Mouse (Mus musculus): ENCODE results near the gene Arsj. TPM values are rescaled to one million over a fixed set of nuclear protein-coding genes. Genes with fewer than 3 reads are reported as not detected.

The Arsj gene
- polyA plus RNA-seq, 1 experiment, result not detected

DNA sequence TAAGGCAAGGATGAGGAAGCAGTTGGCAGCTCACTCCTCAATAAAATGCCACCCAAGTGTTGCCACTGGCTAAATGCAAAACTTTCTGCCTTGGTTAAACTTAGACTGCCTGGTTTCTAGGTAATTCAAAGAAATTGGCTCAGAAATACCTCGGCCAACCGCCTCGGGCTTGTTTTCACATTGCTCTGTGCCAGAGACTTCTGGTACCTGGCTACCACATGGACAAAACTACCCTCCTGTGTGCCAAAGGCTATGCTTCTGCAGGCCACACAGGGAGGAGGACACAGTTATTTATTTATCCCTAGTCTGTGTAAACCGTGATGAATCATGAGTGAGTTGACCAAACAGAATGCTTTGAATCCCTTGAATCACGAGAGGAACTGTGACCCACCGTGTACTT, 75.8 kb downstream of the Arsj start:
- 85% methylated on average over 6 of the region's 6 CpGs for WGBS
- TF ChIP-seq POLR2A (IDR thresholded peaks at IDR 0.05; ENCODE audit: borderline replicate concordance, control insufficient read depth, low read depth, low read length) (no peak), CTCF (IDR thresholded peaks at IDR 0.05; ENCODE audit: control insufficient read depth, insufficient read depth, low read length) (no peak)

DNA sequence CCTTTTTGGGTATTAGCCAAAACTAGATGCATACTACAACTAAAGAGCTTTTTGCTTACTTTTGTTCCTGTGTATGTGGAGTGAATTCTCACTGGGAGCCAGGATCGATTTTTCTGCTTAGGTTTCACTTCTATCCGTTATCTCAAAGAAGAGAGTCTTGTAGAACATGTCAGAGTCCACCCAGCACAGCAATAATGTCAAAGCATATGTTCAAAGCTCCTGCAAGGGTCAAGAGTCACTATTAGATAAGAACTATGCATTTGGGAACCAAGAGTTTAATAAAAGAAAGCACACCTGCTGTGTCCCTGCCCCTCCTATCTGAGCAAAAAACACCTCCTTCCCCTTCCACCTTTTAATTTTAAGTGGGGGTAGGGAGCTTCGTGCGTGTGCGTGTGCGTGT, 85.6 kb downstream of the Arsj start:
- TF ChIP-seq CTCF (IDR thresholded peaks at IDR 0.05; ENCODE audit: control insufficient read depth, insufficient read depth, low read length) (no peak), POLR2A (IDR thresholded peaks at IDR 0.05; ENCODE audit: borderline replicate concordance, control insufficient read depth, low read depth, low read length) (no peak)
- Histone ChIP-seq H3K4me3 (replicated peaks; ENCODE audit: control insufficient read depth, low read depth, low read length) (no peak overlapping the region), H3K27ac (ENCODE audit: control insufficient read depth, insufficient read depth, low read depth, low read length, poor library complexity) (no peak overlapping the region), H3K4me1 (ENCODE audit: control insufficient read depth, insufficient read depth, low read length) (no peaks in the 10 kb centered on the region)
- WGBS, result 64% methylated on average over 6 of the region's 6 CpGs

More for the DNA sequence above, 75.8 kb downstream of the Arsj start:
- Histone ChIP-seq H3K4me3 (replicated peaks; ENCODE audit: control insufficient read depth, low read depth, low read length) (no peak overlapping the region), H3K4me1 (ENCODE audit: control insufficient read depth, insufficient read depth, low read length) (no peaks in the 10 kb centered on the region), H3K27ac (ENCODE audit: control insufficient read depth, insufficient read depth, low read depth, low read length, poor library complexity) (no peak overlapping the region)

DNA sequence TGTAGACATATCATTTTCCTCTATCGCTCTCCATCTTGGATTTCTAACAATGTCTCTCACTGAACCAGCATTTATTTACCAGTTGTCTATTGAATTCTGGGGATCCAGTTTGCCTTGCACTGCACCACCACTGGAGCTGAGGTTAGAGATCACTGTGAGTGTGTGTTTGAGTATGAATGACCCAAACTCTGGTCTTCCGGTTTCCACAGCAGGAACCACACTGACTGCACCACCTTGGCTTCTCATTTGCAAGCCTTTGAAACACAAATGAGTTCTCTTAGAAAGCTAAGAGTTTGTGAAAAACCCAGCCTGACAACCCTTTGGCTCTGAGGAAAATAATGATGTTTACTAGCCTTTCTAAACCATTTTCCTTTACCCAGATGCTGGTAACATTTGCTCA, 86.0 kb downstream of the Arsj start:
- H3K4me3 ChIP-seq (replicated peaks; ENCODE audit: control insufficient read depth, low read depth, low read length), result no peak overlapping the region
- no peak for TF ChIP-seq CTCF (IDR thresholded peaks at IDR 0.05; ENCODE audit: control insufficient read depth, insufficient read depth, low read length)
- no peak for TF ChIP-seq POLR2A (IDR thresholded peaks at IDR 0.05; ENCODE audit: borderline replicate concordance, control insufficient read depth, low read depth, low read length)
- no peaks in the 10 kb centered on the region for H3K4me1 ChIP-seq (ENCODE audit: control insufficient read depth, insufficient read depth, low read length)
- H3K27ac ChIP-seq (ENCODE audit: control insufficient read depth, insufficient read depth, low read depth, low read length, poor library complexity), result no peak overlapping the region
- WGBS, result 79% methylated on average over 2 of the region's 2 CpGs

DNA sequence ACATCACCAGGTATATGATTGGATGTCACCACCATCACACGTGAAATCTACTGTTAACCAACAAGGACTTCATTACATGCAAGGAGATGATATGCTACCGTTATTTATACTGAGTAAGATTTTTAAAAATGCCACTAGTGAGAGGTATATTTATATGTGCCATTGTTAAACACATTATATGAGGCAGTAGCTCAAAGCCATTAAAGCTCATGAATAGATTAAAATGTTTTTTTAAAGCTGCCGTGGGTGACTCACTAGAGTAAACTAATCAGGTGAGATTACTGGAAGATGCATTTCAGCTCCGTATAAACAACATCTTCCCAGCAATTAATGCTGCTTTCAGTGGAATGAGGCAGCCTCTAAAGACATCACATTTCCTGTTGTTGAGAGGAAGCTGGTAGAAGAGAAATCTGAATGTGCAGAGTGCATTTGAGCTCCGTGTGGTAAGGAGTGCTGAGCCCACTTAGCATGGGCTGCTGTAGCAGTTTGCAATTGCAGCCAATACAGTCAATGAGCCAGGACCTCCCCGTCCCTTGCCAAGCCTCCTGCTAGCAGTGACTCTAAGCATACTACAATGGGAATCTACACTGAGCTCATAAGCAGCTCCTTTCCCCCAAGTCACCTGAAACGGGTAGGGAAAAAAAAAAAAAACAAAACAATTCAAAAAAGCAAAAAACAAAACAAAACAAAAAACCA, 92.5 kb downstream of the Arsj start:
- H3K4me3 ChIP-seq (replicated peaks; ENCODE audit: control insufficient read depth, low read depth, low read length), result no peak overlapping the region
- H3K27ac ChIP-seq (ENCODE audit: control insufficient read depth, insufficient read depth, low read depth, low read length, poor library complexity), result no peak overlapping the region
- H3K4me1 ChIP-seq (ENCODE audit: control insufficient read depth, insufficient read depth, low read length), result no peaks in the 10 kb centered on the region
- 63% methylated on average over 7 of the region's 7 CpGs for WGBS
- TF ChIP-seq POLR2A (IDR thresholded peaks at IDR 0.05; ENCODE audit: borderline replicate concordance, control insufficient read depth, low read depth, low read length) (no peak), CTCF (IDR thresholded peaks at IDR 0.05; ENCODE audit: control insufficient read depth, insufficient read depth, low read length) (no peak)

DNA sequence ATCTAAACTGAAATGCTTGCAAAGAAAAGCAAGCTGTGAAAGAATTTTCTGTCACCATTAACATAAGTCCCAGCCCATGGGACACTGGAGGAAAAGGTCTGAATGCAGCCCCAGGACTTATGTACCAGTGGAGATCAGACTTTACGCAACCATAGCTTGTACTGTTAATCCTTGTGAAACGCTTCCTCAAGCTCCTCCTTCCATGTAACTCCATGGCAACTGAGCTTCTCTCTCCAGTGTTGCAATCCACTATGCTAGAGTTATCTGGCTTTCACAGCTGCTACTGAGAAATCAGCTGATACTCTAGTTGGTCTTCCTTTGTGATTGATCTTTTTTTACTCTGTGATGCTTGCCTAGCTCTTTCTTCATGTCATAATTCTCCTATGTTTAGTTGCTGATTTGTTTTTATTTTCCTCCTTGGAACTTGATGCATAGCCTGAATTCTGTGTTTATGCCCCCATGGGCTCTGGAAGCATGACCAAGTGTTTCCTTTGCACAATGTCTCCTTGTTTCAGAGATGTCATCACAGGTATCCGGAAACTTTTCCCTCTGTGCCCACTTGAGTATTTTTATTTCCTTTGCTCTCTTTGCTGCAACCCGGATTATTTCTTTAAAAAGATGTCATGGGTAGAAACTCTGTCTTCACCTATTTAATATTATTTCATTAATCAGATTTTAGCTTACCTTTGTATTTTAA, 99.8 kb downstream of the Arsj start:
- TF ChIP-seq POLR2A (IDR thresholded peaks at IDR 0.05; ENCODE audit: borderline replicate concordance, control insufficient read depth, low read depth, low read length), result no peak
- TF ChIP-seq CTCF (IDR thresholded peaks at IDR 0.05; ENCODE audit: control insufficient read depth, insufficient read depth, low read length), result no peak
- 41% methylated on average over 4 of the region's 4 CpGs for WGBS
- Histone ChIP-seq H3K4me3 (replicated peaks; ENCODE audit: control insufficient read depth, low read depth, low read length) (no peak overlapping the region), H3K27ac (ENCODE audit: control insufficient read depth, insufficient read depth, low read depth, low read length, poor library complexity) (no peak overlapping the region), H3K4me1 (ENCODE audit: control insufficient read depth, insufficient read depth, low read length) (no peaks in the 10 kb centered on the region)

DNA sequence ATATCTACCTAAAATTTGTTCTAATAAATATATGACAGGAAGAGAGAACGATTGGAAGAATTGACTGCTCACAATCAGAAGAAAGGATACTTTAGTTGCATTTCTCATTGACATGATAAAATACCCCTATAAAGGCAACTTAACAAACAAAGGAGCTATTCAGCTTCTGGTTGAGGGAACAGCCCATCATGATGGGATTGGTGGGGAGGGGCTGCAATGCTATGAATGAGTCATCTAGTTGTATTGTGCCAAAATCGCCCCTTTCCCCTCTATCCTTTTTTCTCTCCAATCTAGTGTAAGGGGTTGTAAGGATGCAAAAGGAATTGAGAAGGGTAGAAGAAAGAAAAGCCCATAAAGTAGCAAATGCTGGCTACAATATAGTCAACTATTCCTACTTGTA, 100.8 kb downstream of the Arsj start:
- Histone ChIP-seq H3K4me3 (replicated peaks; ENCODE audit: control insufficient read depth, low read depth, low read length) (no peak overlapping the region), H3K4me1 (ENCODE audit: control insufficient read depth, insufficient read depth, low read length) (no peaks in the 10 kb centered on the region), H3K27ac (ENCODE audit: control insufficient read depth, insufficient read depth, low read depth, low read length, poor library complexity) (no peak overlapping the region)
- no peak for TF ChIP-seq CTCF (IDR thresholded peaks at IDR 0.05; ENCODE audit: control insufficient read depth, insufficient read depth, low read length)
- no peak for TF ChIP-seq POLR2A (IDR thresholded peaks at IDR 0.05; ENCODE audit: borderline replicate concordance, control insufficient read depth, low read depth, low read length)
- 74% methylated on average over 2 of the region's 2 CpGs for WGBS

Other genes starting within 250 kb of the Arsj start
- 7.5 and 25.3 TPM in 2 replicates for gene Camk2d, start 232.6 kb downstream of the Arsj start, polyA plus RNA-seq (2011; ENCODE audit: insufficient read depth, insufficient read length, low replicate concordance, missing spikeins)

All from bone marrow, adult 2 months (tissue).